Mouse (Mus musculus): Measurements from ENCODE around the gene Lyl1. TPM values are rescaled to one million over a fixed set of nuclear protein-coding genes. Genes with fewer than 3 reads are reported as not detected.

Gene Lyl1
- total RNA-seq, 2 experiments from 2014 or later: 2.1 to 2.8 TPM

DNA sequence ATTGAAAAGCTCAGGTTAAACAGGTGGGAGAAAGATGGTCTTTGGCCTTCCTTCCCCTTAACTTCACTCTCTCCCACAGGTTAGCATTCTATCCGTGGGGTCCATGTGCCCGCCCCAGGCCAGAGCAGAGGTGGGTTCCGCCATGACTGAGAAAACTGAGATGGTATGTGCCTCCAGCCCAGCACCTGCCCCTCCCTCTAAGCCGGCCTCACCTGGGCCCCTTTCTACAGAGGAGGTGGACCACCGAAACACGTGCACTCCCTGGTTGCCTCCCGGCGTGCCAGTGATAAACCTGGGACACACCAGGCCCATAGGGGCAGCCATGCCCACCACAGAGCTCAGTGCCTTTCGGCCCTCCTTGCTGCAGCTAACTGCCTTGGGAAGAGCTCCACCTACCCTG lies 1.3 kb downstream of the Lyl1 start:
- DNase-seq (ENCODE audit: extremely low spot score in 1 of 2, low spot score in 1 of 2): no peak

GRCm38 (mm10) chr8:84702963-84703465 lies 1.8 kb downstream of the Lyl1 start:
- DNase-seq (ENCODE audit: extremely low spot score in 1 of 2, low spot score in 1 of 2): peak; percentile 3 to 9

DNA sequence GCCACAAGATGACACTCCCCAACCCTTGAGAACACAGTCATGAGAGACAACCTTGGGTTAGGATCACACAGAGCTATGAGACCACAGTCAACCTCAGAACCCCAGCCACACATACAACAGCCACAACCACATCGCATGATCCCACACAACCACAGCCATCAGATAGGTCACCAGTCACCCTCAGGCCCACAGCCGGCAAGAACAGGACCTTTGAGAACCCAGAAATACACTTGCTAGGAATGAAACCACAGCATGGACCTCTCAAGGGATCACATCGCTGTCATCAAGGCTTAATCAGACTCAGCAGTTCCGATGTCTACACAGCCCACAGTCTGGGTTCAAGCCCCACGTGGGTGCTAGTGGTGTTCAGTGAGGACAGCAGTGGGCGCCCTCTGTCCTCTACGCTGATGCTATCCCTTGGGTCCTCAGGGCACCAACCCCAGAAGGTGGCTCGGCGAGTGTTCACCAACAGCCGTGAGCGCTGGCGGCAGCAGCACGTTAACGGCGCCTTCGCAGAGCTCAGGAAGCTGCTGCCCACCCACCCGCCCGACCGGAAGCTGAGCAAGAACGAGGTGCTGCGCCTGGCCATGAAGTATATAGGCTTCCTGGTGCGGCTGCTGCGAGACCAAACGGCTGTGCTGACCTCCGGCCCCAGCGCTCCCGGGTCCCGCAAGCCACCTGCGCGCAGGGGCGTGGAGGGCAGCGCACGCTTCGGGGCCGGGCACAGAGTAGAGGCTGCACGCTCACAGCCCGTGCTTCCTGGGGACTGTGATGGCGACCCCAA lies 2.4 kb downstream of the Lyl1 start:
- peak; percentile 8 to 17 for DNase-seq (ENCODE audit: extremely low spot score in 1 of 2, low spot score in 1 of 2)

DNA sequence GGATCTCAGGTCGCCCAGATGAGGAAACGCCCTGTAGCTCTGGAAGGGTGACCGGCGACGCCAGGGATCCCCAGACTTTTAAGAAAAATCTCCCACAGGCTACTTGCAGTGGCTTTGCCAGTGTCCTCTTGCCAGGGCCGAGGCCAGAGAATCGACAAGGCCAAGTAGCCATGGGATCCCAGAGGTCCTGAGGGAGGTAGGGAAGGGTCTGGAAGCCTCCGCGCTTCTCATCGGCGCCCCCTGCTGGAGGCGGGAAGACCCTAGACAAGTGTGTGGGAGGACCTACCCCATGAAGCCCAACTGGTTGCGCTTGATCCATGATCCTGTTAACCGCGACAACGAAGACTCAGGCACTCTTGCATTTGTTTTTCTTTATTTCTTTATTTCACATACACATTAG lies 3.1 kb downstream of the Lyl1 start:
- DNase-seq (ENCODE audit: extremely low spot score in 1 of 2, low spot score in 1 of 2): peak; percentile 66 to 83

DNA sequence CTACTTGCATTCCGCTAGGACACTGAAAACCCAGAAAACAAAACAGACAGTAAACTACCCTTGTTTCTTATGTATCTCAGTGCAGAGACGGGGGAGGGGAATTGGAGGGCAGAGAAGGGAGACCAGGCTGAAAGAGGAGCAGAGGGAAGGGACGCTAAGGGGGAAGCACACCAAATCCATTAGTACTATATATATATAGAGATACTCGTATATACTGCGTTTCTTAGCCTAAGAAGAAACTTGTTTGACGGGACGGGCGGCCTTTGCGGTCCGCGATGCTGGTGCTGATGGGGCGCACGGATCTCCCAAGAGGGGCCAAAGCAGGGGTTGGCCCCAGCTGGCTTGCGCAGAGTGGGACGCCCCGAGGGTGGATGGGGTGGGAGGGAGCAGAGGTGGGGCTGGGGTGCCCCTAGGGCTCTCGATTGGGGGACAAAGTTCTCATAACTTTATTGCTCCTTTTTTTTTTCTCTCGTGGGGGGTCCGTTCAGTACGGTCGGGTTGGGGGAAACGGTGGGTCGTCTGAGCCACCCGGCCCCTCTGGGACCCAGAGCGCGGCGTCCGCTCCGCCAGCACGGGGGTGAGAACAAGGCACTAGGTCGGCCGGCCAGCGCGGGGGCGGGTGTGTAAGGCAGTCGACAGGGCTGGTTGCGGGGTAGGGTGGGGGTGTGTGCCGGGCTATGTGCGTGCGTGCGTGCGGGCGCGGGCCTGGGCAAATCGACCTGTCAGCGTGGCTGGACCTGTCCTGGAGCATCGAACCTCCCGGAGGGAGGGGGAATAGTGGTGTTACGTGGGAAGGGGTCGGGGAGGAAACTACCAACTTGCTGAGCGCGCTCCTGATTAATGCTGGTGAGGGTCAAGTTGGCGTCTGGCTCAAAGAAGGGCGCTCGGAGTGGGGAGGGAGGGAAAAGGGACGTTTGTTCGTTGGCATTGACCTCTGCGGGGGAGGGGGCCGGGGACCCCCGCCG lies 3.9 kb downstream of the Lyl1 start:
- peak; percentile 31 to 45 for DNase-seq (ENCODE audit: extremely low spot score in 1 of 2, low spot score in 1 of 2)

DNA sequence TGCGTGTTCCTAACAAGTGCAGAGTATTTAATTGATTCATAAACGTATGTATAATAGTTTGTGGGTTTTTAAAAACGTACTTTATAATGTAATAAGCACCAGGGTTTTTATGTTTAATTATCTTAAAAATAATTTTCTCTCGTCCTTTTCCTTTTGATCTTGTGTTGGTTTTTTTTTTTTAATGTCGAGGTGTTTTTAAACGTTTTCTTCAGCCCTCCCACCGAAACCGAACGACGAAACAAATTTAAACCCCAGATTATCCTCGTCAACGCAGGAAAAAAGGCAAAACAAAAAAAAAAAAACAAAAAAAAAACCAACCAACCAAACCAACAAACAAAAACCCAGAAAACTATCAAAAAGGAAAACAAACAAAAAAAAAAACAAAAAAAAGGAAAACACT lies 4.7 kb downstream of the Lyl1 start:
- DNase-seq (ENCODE audit: extremely low spot score in 1 of 2, low spot score in 1 of 2): no peak

DNA sequence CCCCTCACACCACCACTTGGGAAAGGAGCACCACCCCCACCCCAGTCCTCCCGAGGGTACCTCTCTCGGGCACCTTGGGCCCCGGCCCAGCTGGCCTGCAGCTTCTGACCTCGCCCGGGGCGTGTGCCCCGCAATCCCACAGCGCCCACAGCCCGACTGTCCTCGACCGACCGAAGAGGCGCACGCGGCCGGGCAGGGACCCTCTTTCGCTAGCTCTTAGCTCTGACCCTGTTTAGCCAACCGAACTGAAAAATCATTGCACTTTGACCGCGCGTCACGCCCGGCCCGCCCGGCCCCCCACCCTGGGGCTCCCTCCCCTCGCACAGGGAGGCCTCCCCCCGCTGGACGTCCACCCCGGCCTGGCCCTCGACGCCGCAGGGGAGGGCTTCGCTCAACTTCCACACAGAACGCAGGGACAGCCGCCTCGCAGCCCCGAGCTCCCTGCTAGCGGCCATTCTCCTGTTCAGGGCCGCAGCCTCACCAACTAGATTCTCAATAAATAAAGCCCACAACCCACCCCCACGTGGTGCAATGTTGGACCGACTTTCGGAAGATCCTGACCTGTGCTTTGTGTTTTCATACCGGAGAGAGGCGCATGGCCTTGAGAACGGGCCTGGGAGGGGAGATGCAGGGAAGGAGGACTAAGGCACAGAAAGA lies 5.5 kb downstream of the Lyl1 start:
- DNase-seq (ENCODE audit: extremely low spot score in 1 of 2, low spot score in 1 of 2): no peak

DNA sequence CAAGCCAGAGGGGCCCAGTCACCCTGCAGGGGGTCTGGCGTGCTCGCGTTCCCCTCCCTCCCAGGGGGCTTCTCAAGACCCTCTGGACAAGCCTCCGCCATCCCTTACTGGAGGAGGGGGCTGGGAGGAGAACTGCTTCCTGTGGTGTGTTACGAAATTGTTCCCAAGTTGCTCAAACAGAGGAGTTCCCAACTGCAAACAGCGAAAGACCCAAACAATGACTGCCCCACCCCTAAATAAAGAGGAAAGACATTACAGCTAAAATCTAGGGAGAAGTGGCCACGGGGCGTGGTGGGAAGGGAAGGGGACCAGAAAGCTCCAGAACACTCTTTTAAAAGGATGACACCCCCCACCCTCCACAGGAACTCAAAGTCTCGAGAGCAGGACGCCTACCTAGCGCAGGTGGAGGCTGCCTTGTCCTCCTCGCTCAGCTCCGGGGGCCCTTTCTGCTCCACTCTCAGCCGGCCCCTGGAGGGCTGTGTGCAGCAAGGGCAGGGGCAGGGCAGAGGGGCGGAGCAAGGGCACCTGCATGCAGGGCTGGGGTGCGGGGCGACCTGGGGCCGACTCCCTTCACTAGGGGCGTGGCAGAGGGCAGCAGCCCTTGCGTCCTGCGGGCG lies 6.1 kb downstream of the Lyl1 start:
- DNase-seq (ENCODE audit: extremely low spot score in 1 of 2, low spot score in 1 of 2): no peak

- no peak for DNase-seq (ENCODE audit: extremely low spot score in 1 of 2, low spot score in 1 of 2)
Observed at GRCm38 (mm10) chr8:84708071-84708541, 6.8 kb downstream of the Lyl1 start.

- peak; percentile 85 for DNase-seq (ENCODE audit: extremely low spot score in 1 of 2, low spot score in 1 of 2)
Observed at GRCm38 (mm10) chr8:84708774-84709475, 7.7 kb downstream of the Lyl1 start.

GRCm38 (mm10) chr8:84709931-84710330 lies 8.7 kb downstream of the Lyl1 start:
- no peak for DNase-seq (ENCODE audit: extremely low spot score in 1 of 2, low spot score in 1 of 2)

- no peak for DNase-seq (ENCODE audit: extremely low spot score in 1 of 2, low spot score in 1 of 2)
Observed at GRCm38 (mm10) chr8:84711312-84711711, 10.1 kb downstream of the Lyl1 start.

DNA sequence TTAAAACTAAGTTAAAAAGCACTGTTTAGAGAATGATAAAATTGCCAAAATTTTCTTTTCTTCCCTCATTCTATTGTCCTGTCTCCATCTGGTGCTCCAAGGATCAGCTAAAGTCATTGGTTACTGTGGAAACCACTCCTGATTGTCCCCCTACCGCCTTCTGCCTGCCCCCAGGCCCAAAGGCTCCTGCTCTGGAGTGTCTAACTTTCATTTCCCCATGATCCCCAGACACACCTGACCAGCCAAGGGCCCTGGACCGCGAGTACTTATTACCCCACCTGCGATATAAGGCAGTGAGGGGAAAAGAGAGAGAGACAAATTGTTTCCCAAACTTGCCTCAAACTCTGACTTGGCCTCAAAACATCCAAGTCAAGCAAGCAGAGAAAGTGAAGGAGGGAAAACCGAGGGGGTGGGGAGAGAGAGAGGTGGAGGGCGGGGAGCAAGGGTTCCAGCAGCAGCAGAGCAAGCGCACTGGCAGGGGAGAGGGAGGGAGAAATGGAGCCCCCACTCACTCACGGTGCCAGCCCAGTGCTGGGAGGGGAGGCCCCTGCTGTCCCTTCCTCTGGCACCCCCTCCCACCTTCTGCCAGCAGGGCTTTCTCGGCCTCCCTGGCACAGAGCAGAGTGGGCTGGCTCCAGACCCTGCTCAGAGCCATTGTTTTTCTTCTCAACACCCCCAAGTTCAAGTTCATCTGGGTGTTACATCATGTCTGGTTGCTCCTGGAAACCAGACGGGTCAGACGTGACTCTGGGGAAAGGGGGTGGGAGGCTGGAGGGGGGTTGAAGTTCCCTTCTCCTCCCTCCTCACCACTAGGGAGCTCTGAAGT lies 10.9 kb downstream of the Lyl1 start:
- DNase-seq (ENCODE audit: extremely low spot score in 1 of 2, low spot score in 1 of 2): no peak

- no peak for DNase-seq (ENCODE audit: extremely low spot score in 1 of 2, low spot score in 1 of 2)
Observed at GRCm38 (mm10) chr8:84712759-84713120, 11.5 kb downstream of the Lyl1 start.

GRCm38 (mm10) chr8:84713381-84713780 lies 12.1 kb downstream of the Lyl1 start:
- no peak for DNase-seq (ENCODE audit: extremely low spot score in 1 of 2, low spot score in 1 of 2)

GRCm38 (mm10) chr8:84714161-84714560 lies 12.9 kb downstream of the Lyl1 start:
- no peak for DNase-seq (ENCODE audit: extremely low spot score in 1 of 2, low spot score in 1 of 2)

GRCm38 (mm10) chr8:84715893-84716468 lies 14.7 kb downstream of the Lyl1 start:
- no peak for DNase-seq (ENCODE audit: extremely low spot score in 1 of 2, low spot score in 1 of 2)

DNA sequence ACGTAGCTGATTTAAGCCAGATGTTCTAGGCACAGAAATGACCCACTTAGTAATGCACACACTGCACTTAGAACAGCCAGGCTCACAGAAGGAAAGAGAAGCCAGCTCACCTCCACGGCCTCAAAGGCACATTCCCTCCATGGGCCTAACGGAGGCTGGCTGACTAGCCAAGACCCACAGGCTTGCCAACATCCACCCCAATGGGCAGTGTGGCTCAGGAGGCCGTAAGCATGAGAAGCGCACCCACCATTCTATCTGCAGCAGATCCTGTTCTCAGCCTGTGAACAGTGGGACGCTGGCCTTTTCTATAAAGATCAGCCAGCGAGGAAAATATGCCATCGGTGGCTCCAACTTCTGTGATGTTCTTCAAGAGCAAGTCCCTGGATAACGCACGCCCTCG lies 15.5 kb downstream of the Lyl1 start:
- no peak for DNase-seq (ENCODE audit: extremely low spot score in 1 of 2, low spot score in 1 of 2)
